Mouse (Mus musculus) olfactory bulb, adult 2 months (tissue): ENCODE data around the gene Ruvbl2.

Experiments used
- CTCF ChIP-seq: fragments of 200-500 bp; IDR thresholded peaks from 2 replicates; pipeline ENCODE4 v1.5.1; 2012; ENCODE audit warnings: low read depth, mild to moderate bottlenecking, low read length, moderate library complexity; ENCODE audit not compliant: insufficient read depth
- POLR2A ChIP-seq: fragments of 200-500 bp; IDR thresholded peaks from 2 replicates; pipeline ENCODE4 v1.6.1; 2012; ENCODE audit warnings: mild to moderate bottlenecking, low read depth, low read length, moderate library complexity; ENCODE audit not compliant: insufficient read depth

DNA sequence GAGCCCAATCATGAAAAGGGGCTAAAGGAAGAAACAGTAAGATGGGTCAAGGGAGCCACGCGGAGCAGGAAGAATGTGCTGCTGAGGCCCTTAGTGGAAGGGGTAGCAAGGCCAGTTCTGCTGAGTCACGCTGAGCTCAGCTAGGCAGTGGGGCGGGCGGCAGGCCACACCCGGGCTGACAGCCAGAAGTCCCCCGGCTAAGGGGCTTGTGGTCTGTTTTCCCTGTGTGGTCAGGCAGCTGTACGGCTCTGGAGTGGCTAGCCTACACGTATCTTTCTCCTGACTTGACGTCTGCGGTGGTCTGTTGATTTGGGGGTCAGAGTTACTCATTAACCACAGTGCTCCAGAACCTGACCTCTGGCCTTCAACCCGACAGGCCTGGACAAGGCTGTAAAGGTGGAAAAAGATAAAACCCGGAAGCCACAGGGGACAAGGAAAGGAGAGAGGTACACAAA lies 23.0 kb upstream of the Ruvbl2 start:
- TF ChIP-seq CTCF: no peak
- TF ChIP-seq POLR2A: no peak
